Mouse (Mus musculus): ENCODE results near the gene Exoc3l2. TPM values are rescaled to one million over a fixed set of nuclear protein-coding genes. Genes with fewer than 3 reads are reported as not detected.

Exoc3l2 gene
- polyA plus RNA-seq, 1 experiment from 2014 or later: 0.32 TPM

GRCm38 (mm10) chr7:19470308-19470707 lies 7.2 kb downstream of the Exoc3l2 start:
- Histone ChIP-seq H3K9ac (replicated peaks) (no peak overlapping the region), H3K36me3 (no peaks in the 10 kb centered on the region), H3K4me3 (replicated peaks) (no peak overlapping the region), H3K27me3 (peaks cover 94% of the 10 kb centered on the region), H3K27ac (no peak overlapping the region), H3K4me2 (replicated peaks) (no peak overlapping the region), H3K4me1 (replicated peaks) (peaks cover 2% of the 10 kb centered on the region; the same call in 1 of the 2 replicates), H3K9me3 (no peaks in the 10 kb centered on the region)
- WGBS: 8% methylated on average over 14 of the region's 14 CpGs
- ATAC-seq: no peak

- Histone ChIP-seq H3K9me3 (no peaks in the 10 kb centered on the region), H3K27me3 (peaks cover 91% of the 10 kb centered on the region), H3K4me3 (replicated peaks) (no peak overlapping the region), H3K27ac (no peak overlapping the region), H3K4me1 (replicated peaks) (peaks cover 2% of the 10 kb centered on the region; the same call in 1 of the 2 replicates), H3K9ac (replicated peaks) (no peak overlapping the region), H3K36me3 (no peaks in the 10 kb centered on the region), H3K4me2 (replicated peaks) (no peak overlapping the region)
- no peak for ATAC-seq
- WGBS: 49% methylated on average over 4 of the region's 4 CpGs
Measured at GRCm38 (mm10) chr7:19472403-19472802, 9.3 kb downstream of the Exoc3l2 start.

- 0% methylated on average over 68 of the region's 89 CpGs for WGBS
- Histone ChIP-seq H3K27me3 (peaks cover 87% of the 10 kb centered on the region), H3K27ac (peak overlapping the region; percentile 62), H3K9me3 (no peaks in the 10 kb centered on the region), H3K9ac (replicated peaks) (peak overlapping the region; percentile 69), H3K4me2 (replicated peaks) (peak overlapping the region; percentile 74), H3K36me3 (no peaks in the 10 kb centered on the region), H3K4me1 (replicated peaks) (peaks cover 2% of the 10 kb centered on the region; the same call in 1 of the 2 replicates), H3K4me3 (replicated peaks) (peak overlapping the region; percentile 50)
- ATAC-seq: peak; percentile 93
Measured at GRCm38 (mm10) chr7:19473875-19474443, 10.8 kb downstream of the Exoc3l2 start.

- H3K9ac ChIP-seq (replicated peaks): no peak overlapping the region
- WGBS: 69% methylated on average over 2 of the region's 2 CpGs
- no peak overlapping the region for H3K27ac ChIP-seq
- H3K36me3 ChIP-seq: no peaks in the 10 kb centered on the region
- H3K27me3 ChIP-seq: peaks cover 57% of the 10 kb centered on the region
- 0 out of 2 replicates have a peak, but pooled peaks cover 2% of the 10 kb centered on the region for H3K4me1 ChIP-seq (replicated peaks)
- ATAC-seq: no peak
- no peak overlapping the region for H3K4me3 ChIP-seq (replicated peaks)
- H3K4me2 ChIP-seq (replicated peaks): no peak overlapping the region
- no peaks in the 10 kb centered on the region for H3K9me3 ChIP-seq
Measured at GRCm38 (mm10) chr7:19477084-19477483, 14.0 kb downstream of the Exoc3l2 start.

GRCm38 (mm10) chr7:19477624-19478384 lies 14.7 kb downstream of the Exoc3l2 start:
- Histone ChIP-seq H3K4me1 (replicated peaks) (0 out of 2 replicates have a peak, but pooled peaks cover 2% of the 10 kb centered on the region), H3K9me3 (no peaks in the 10 kb centered on the region), H3K4me3 (replicated peaks) (no peak overlapping the region), H3K4me2 (replicated peaks) (no peak overlapping the region), H3K36me3 (no peaks in the 10 kb centered on the region), H3K9ac (replicated peaks) (no peak overlapping the region), H3K27ac (no peak overlapping the region), H3K27me3 (peaks cover 50% of the 10 kb centered on the region)
- WGBS: 31% methylated on average over 14 of the region's 14 CpGs
- no peak for ATAC-seq

GRCm38 (mm10) chr7:19483281-19483680 lies 20.1 kb downstream of the Exoc3l2 start:
- Histone ChIP-seq H3K9me3 (no peaks in the 10 kb centered on the region), H3K4me1 (replicated peaks) (no peaks in the 10 kb centered on the region), H3K27ac (no peak overlapping the region), H3K27me3 (peaks cover 23% of the 10 kb centered on the region), H3K9ac (replicated peaks) (no peak overlapping the region), H3K4me3 (replicated peaks) (no peak overlapping the region), H3K4me2 (replicated peaks) (no peak overlapping the region), H3K36me3 (no peaks in the 10 kb centered on the region)
- ATAC-seq: no peak
- WGBS: 87% methylated on average over 8 of the region's 8 CpGs

- Histone ChIP-seq H3K4me2 (replicated peaks) (no peak overlapping the region), H3K9me3 (no peaks in the 10 kb centered on the region), H3K4me3 (replicated peaks) (no peak overlapping the region), H3K36me3 (no peaks in the 10 kb centered on the region), H3K9ac (replicated peaks) (no peak overlapping the region), H3K27ac (no peak overlapping the region), H3K4me1 (replicated peaks) (peaks cover 7% of the 10 kb centered on the region; the same call in 1 of the 2 replicates), H3K27me3 (peaks cover 44% of the 10 kb centered on the region)
- no peak for ATAC-seq
- 92% methylated on average over 1 of the region's 1 CpGs for WGBS
Measured at GRCm38 (mm10) chr7:19485488-19485887, 22.4 kb downstream of the Exoc3l2 start.

GRCm38 (mm10) chr7:19486549-19486948 lies 23.4 kb downstream of the Exoc3l2 start:
- H3K27ac ChIP-seq: no peak overlapping the region
- H3K9me3 ChIP-seq: no peaks in the 10 kb centered on the region
- H3K4me2 ChIP-seq (replicated peaks): no peak overlapping the region
- peaks cover 55% of the 10 kb centered on the region for H3K27me3 ChIP-seq
- no peaks in the 10 kb centered on the region for H3K36me3 ChIP-seq
- peaks cover 7% of the 10 kb centered on the region; the same call in 1 of the 2 replicates for H3K4me1 ChIP-seq (replicated peaks)
- H3K9ac ChIP-seq (replicated peaks): no peak overlapping the region
- ATAC-seq: no peak
- no peak overlapping the region for H3K4me3 ChIP-seq (replicated peaks)
- WGBS: 87% methylated on average over 7 of the region's 7 CpGs

GRCm38 (mm10) chr7:19489525-19489924 lies 26.4 kb downstream of the Exoc3l2 start:
- WGBS: 5% methylated on average over 31 of the region's 31 CpGs
- Histone ChIP-seq H3K4me1 (replicated peaks) (peaks cover 13% of the 10 kb centered on the region), H3K36me3 (no peaks in the 10 kb centered on the region), H3K27ac (no peak overlapping the region), H3K9ac (replicated peaks) (no peak overlapping the region), H3K9me3 (no peaks in the 10 kb centered on the region), H3K4me3 (replicated peaks) (peak overlapping the region; percentile 25), H3K4me2 (replicated peaks) (peak overlapping the region; percentile 45), H3K27me3 (peaks cover 71% of the 10 kb centered on the region)
- ATAC-seq: peak; percentile 67

- Histone ChIP-seq H3K9me3 (no peaks in the 10 kb centered on the region), H3K36me3 (no peaks in the 10 kb centered on the region), H3K4me1 (replicated peaks) (peaks cover 13% of the 10 kb centered on the region), H3K9ac (replicated peaks) (peak overlapping the region; percentile 46; the same call in 1 of the 2 replicates), H3K4me3 (replicated peaks) (peak overlapping the region; percentile 24), H3K27me3 (peaks cover 66% of the 10 kb centered on the region), H3K27ac (no peak overlapping the region), H3K4me2 (replicated peaks) (peak overlapping the region; percentile 48)
- 3% methylated on average over 26 of the region's 26 CpGs for WGBS
- ATAC-seq: no peak
Measured at GRCm38 (mm10) chr7:19491731-19492130, 28.6 kb downstream of the Exoc3l2 start.

- Histone ChIP-seq H3K27me3 (peaks cover 35% of the 10 kb centered on the region), H3K4me3 (replicated peaks) (no peak overlapping the region), H3K4me1 (replicated peaks) (peaks cover 7% of the 10 kb centered on the region), H3K27ac (no peak overlapping the region), H3K4me2 (replicated peaks) (no peak overlapping the region), H3K36me3 (no peaks in the 10 kb centered on the region), H3K9ac (replicated peaks) (no peak overlapping the region), H3K9me3 (no peaks in the 10 kb centered on the region)
- 83% methylated on average over 25 of the region's 25 CpGs for WGBS
- no peak for ATAC-seq
Measured at GRCm38 (mm10) chr7:19494751-19495474, 31.8 kb downstream of the Exoc3l2 start.

Measured in midbrain, embryonic 13.5 days (tissue).